Mouse (Mus musculus): ENCODE results near the gene Tmprss11d. TPM values are rescaled to one million over a fixed set of nuclear protein-coding genes. Genes with fewer than 3 reads are reported as not detected.
"Not testable (repeated sequence)": the region's sequence is repeated elsewhere in the genome, so short reads cannot be mapped to it uniquely, and the experiment has no call there.

Gene Tmprss11d
- not detected in 2 replicates for total RNA-seq (2015; ENCODE audit: low replicate concordance)
- not detected in 2 replicates for total RNA-seq (2017; ENCODE audit: low replicate concordance)

DNA sequence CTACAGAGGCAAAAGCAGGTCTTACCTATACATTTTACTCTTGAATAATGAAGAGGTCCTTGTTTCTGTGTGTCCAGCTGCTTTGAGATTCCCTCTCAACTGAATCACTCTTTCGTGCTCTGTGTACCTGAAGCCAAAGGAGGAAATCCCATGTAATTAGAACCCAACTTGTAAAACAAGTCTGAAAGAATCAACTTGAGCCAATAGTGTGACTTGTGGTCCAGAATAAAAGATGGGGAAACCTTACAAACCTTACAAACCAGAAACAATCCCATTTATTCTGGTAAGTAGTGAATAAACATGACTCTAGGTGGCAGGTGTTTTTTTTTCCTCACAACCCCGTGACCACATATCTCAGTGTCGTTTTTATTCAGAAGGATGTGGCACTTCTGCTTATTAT is at the start of gene Tmprss11d:
Gene Tmprss11d (minus strand): TSS at position 101 of the 400 bp plus-strand sequence.
- no peak for ATAC-seq (replicated peaks; ENCODE audit: low FRiP score, poor library complexity, severe bottlenecking)

- no peak for ATAC-seq (replicated peaks; ENCODE audit: low FRiP score, poor library complexity, severe bottlenecking)
These were observed 48.3 kb upstream of the Tmprss11d start for GRCm38 (mm10) chr5:86421323-86422028.

DNA sequence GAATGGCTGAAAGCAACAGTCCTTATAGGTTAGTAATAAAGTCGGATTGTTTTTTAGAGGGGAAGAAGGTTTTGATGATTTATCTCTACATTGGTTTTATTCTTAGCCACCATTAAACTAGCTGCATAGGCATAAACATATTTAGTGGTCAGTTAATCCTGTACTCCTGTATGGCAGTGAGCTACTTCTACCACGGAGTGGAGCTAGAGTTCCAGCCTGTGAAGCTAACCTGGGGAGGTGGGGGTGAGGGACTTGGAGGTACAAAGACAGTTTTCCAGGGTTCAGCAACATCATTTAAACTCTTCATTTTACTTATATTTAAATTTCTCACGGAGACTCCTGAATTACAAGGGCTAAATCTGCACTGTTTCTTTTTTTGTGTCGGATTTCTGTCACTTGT is 46.3 kb upstream of the Tmprss11d start:
- ATAC-seq (replicated peaks; ENCODE audit: low FRiP score, poor library complexity, severe bottlenecking) = no peak

- ATAC-seq (replicated peaks; ENCODE audit: low FRiP score, poor library complexity, severe bottlenecking) = no peak
These were observed 41.1 kb upstream of the Tmprss11d start for GRCm38 (mm10) chr5:86414280-86414679.

GRCm38 (mm10) chr5:86410815-86411214 is 37.6 kb upstream of the Tmprss11d start:
- no peak for ATAC-seq (replicated peaks; ENCODE audit: low FRiP score, poor library complexity, severe bottlenecking)

DNA sequence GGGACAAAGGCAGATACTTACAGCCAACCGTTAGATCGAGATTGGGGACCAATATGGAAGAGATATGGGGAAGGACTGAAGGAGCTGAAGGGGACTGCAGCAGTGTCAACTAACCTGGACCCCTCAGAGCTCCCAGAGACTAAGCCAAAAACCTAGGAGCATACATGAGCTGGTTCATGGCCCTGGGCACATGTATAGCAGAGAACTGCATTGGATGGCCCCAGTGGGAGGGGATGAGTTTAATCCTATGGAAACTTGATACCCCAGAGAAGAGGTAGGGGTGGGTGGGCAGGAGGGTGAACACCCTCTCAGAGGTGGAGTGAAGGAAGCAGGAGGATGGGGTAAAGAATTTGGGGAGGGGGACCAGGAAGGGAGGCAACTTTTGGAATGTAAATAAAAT is 34.7 kb upstream of the Tmprss11d start:
- ATAC-seq (replicated peaks; ENCODE audit: low FRiP score, poor library complexity, severe bottlenecking) = no peak

- no peak for ATAC-seq (replicated peaks; ENCODE audit: low FRiP score, poor library complexity, severe bottlenecking)
These were observed 34.0 kb upstream of the Tmprss11d start for GRCm38 (mm10) chr5:86407191-86407590.

DNA sequence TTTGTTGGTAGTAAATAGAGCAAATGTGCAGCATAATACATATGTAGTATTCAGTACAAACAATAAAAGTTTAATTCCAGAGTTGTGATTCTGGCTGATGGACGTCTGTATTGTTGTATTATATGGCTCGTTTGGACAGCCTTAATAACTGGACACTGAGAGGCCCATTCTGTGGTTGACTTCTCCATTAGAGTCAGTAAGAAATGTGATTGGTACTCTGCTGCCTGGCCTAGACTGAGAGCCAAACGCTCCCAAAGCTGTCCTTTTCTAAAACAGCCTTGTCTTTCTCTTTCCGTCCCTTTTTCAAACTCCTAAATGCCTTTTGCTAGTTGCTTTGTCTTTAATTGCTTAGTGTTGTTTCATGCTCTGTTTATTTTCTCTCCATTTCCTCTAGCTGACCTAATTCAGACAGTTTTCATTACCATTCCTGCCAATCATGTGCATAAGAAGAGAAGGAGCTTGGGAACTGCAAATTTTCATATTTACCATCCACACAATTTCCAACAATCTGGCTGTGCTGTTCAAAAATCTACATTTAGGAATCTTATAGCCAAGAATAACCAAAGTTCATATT is 13.7 kb downstream of the Tmprss11d start:
- no peak for ATAC-seq (replicated peaks; ENCODE audit: low FRiP score, poor library complexity, severe bottlenecking)

DNA sequence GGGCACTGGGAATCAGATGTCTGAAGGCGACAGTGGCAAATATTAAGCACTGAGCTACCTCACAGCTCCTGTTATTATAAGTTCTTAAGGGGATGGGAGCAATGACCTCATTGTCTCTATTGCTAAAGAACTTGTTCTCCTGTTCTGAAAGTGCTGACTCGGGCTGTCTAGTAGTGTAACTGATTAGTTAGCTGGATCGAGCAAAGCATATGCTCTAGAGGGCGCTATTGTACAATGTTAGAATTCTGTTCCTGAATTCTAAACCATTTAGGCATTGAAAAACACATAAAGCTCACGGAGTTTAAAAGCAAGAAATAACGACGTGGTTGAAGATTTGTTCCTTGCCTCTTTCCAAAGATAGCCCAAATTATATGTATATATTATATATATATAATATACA is 20.3 kb downstream of the Tmprss11d start:
- no peak for ATAC-seq (replicated peaks; ENCODE audit: low FRiP score, poor library complexity, severe bottlenecking)

DNA sequence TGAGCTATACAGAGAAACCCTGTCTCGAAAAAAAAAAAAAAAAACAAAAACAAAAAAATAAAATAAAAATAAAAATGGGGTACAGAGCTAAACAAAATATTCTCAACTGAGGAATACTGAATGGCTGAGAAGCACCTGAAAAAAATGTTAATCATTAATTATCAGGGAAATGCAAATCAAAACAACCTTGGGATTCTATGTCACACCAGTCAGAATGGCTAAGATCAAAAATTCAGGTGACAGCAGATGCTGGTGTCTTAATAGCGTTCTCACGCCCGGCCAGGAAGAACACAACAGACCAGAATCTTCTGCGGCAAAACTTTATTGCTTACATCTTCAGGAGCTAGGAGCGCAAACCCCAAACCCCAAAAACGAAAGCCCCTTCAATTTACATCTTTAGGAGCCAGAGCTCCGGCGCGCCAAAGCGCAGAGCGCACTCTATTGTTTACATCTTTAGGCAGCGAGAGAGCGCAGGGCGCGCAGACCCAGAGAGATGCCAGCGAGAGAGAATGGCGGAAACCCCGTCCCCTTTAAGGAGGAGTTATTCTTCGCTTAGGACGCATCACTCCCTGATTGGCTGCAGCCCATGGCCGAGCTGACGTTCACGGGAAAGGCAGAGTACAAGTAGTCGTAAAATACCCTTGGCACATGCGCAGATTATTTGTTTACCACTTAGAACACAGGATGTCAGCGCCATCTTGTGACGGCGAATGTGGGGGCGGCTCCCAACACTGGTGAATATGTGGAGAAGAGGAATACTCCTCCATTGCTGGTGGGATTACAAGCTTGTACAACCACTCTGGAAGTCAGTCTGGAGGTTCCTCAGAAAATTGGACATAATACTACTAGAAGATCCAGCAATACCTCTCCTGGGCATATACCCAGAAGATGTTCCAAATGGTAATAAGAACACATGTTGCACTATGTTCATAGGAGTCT is 54.9 kb downstream of the Tmprss11d start:
- not testable (repeated sequence) for ATAC-seq (replicated peaks; ENCODE audit: low FRiP score, poor library complexity, severe bottlenecking)

DNA sequence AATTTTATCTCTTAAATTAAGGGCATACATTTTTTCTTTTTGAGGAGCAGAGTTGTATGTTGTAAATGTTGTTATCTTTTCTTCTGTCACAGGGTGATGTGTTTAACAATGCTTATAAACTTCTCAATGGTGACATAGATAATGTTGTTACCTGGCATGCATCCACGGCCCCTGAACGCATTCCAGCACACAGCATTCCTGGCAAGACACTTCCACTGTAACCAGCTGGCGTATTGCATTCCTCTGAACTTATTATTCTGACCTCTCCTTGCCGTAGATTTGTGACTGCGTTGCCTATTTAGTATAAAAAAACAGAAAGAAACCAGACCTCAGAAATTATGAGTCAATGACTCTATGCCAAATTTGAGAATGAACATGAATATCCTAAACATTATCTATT is 67.1 kb downstream of the Tmprss11d start:
- no peak for ATAC-seq (replicated peaks; ENCODE audit: low FRiP score, poor library complexity, severe bottlenecking)

GRCm38 (mm10) chr5:86303877-86304276 is 69.3 kb downstream of the Tmprss11d start:
- no peak for ATAC-seq (replicated peaks; ENCODE audit: low FRiP score, poor library complexity, severe bottlenecking)

DNA sequence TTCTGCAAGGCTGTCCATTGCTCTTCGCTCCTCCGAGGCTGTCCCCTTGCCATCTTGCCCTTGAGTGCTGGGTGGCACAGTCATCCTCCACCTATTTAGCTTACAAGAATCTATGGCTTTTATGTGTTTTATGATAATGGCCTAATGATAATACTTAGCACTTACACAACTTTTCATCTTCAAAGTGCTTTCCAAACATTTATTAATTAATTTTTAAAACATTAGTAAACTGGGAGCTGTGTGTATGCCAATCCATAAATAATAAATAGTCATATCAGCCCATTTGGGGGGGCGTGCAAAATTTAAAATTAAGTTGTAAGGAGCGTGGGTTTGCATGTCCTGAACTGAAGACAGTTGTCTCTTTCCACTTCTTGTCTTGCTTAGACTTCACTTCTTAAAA is 84.0 kb downstream of the Tmprss11d start, which contains the start of gene Tmprss11c:
Gene Tmprss11c (minus strand): TSS at position 101 of the 400 bp plus-strand sequence.
- ATAC-seq (replicated peaks; ENCODE audit: low FRiP score, poor library complexity, severe bottlenecking) = no peak

Other genes starting within 250 kb of the Tmprss11d start
- gene Uba6, start 200.6 kb downstream of the Tmprss11d start, total RNA-seq (2015; ENCODE audit: low replicate concordance) = 5.6 and 7.3 TPM in 2 replicates
- 6.7 and 7.1 TPM in 2 replicates for gene Uba6, start 200.6 kb downstream of the Tmprss11d start, total RNA-seq (2017; ENCODE audit: low replicate concordance)
- not detected in 2 replicates for gene Gnrhr, start 175.5 kb downstream of the Tmprss11d start, total RNA-seq (2015; ENCODE audit: low replicate concordance)
- not detected in 2 replicates for gene Gnrhr, start 175.5 kb downstream of the Tmprss11d start, total RNA-seq (2017; ENCODE audit: low replicate concordance)
- gene Tmprss11c, start 84.1 kb downstream of the Tmprss11d start, total RNA-seq (2015; ENCODE audit: low replicate concordance) = not detected in 2 replicates
- gene Tmprss11c, start 84.1 kb downstream of the Tmprss11d start, total RNA-seq (2017; ENCODE audit: low replicate concordance) = not detected in 2 replicates
- gene Tmprss11a, start 95.6 kb upstream of the Tmprss11d start, total RNA-seq (2015; ENCODE audit: low replicate concordance) = not detected in 2 replicates
- gene Tmprss11a, start 95.6 kb upstream of the Tmprss11d start, total RNA-seq (2017; ENCODE audit: low replicate concordance) = not detected in 2 replicates
- not detected in 2 replicates for gene Tmprss11g, start 145.2 kb upstream of the Tmprss11d start, total RNA-seq (2015; ENCODE audit: low replicate concordance)
- gene Tmprss11g, start 145.2 kb upstream of the Tmprss11d start, total RNA-seq (2017; ENCODE audit: low replicate concordance) = not detected in 2 replicates

All from erythroblast, adult 5-6 weeks (primary cell).